Mouse (Mus musculus) cerebellum, postnatal 36 days (tissue): ENCODE measurements at regions not wholly inside any gene's neighbourhood (a gene's known extent, or its start where the extent isn't known, plus 50 kb on each side); places are given as distances from the start of the nearest gene placed in this dataset.
A peak's percentile ranks its signal among the peaks of the same experiment; 100 is the strongest.
"Not testable (repeated sequence)": the region's sequence is repeated elsewhere in the genome, so short reads cannot be mapped to it uniquely, and the experiment has no call there.

ENCODE experiments used
- DNase-seq, 2 experiments: peaks; one replicate each; pipeline ENCODE4 v3.0.0; 2021 to 2022; ENCODE audit warnings: mixed read lengths in 2 of 2

GRCm38 (mm10) chr9:98091105-98091504, 58.1 kb upstream of the Clstn2 start:
- DNase-seq: no peak

GRCm38 (mm10) chr9:98095064-98095790, 62.2 kb upstream of the Clstn2 start:
- DNase-seq: no peak

- peak; percentile 7 to 9 for DNase-seq
Measured at GRCm38 (mm10) chr9:98123390-98123789, 90.4 kb upstream of the Clstn2 start.

DNA sequence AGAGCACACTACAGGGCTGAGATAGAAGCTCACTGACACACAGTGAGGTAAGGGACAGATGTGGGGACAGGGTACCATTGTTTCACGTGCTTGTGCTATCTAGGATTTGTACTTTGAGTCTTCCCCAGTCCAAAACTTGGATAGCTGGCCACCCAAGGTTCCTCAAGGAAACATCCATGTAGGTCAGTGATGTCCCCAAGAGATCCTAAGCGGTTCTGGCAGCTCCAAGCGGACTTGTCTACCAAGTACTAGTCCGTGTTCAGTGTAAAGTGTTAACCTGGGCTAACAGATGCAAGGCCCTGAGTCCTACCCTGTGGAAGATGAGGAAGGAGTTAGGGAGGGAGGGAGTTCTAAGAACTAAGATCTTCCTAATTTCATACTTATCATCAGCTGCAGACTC, 96.6 kb upstream of the Clstn2 start:
- no peak for DNase-seq

- peak; percentile 38 to 57 for DNase-seq
Measured at GRCm38 (mm10) chr9:98130849-98131248, 97.9 kb upstream of the Clstn2 start.

DNA sequence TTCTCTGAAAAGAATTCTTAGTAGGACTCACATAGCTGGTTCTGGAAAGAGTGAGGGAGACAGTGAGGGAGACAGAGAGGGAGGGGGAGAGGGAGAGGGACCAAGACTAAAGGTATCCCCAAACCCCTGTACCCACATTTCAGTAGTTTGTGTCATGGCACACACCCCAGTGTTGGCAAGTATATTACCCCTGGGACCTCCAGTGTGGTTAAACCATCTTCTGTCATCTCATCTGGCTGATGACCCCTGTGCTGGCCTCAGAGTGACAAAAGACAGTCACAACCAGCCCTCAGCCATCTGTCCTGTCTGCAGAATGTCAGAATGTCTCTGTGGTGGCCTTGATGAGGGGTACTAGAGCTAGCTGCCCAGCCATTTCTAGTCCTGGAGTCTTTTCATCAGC, 107.6 kb upstream of the Clstn2 start:
- DNase-seq: no peak

- DNase-seq: no peak
Measured at GRCm38 (mm10) chr9:98142121-98142520, 109.1 kb upstream of the Clstn2 start.

DNA sequence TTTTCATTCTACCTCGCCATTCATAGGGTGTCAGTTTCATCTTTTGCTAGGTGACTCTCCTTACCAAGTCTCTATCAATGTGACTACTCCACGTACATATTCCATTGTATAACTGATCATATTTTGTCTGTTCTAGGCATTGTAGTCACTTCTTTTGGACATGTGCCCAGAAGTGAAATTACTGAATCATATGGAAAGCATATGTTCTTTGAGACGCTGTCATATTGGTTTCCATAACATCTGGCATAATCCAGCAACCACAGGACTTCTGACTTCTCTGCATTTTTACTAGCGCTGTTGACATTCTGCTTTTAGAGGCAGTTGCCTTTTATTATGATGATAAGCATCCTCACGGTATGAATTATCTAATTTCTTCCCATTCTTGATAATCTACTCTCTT, 113.9 kb upstream of the Clstn2 start:
- DNase-seq: no peak

DNA sequence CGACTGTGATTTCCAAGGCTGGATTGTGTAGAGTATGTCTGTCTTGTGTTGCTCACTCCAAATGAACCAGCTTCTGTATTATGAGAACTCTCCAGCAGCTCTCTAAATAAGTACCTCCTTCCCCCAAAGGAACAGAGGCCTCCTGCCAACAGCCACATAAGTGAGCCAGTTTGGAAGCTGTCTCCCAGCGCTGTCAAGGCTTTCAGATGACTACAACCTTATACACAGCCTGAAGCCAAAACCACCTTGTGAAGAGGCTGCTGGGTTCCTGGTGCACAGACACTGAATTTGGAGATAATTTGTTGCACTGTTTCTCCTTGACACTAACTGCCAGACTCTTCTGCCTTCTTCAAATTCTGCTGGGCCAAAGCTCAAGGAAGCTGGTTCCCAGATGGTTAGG, 125.4 kb upstream of the Clstn2 start:
- no peak for DNase-seq

GRCm38 (mm10) chr9:98164489-98164888, 122.7 kb upstream of the Nmnat3 start:
- DNase-seq: no peak

- no peak for DNase-seq
Measured at GRCm38 (mm10) chr9:98174056-98174455, 113.2 kb upstream of the Nmnat3 start.

- DNase-seq: no peak
Measured at GRCm38 (mm10) chr9:98176701-98177380, 110.4 kb upstream of the Nmnat3 start.

GRCm38 (mm10) chr9:98180766-98181165, 106.5 kb upstream of the Nmnat3 start:
- DNase-seq: peak; percentile 56 to 59

DNA sequence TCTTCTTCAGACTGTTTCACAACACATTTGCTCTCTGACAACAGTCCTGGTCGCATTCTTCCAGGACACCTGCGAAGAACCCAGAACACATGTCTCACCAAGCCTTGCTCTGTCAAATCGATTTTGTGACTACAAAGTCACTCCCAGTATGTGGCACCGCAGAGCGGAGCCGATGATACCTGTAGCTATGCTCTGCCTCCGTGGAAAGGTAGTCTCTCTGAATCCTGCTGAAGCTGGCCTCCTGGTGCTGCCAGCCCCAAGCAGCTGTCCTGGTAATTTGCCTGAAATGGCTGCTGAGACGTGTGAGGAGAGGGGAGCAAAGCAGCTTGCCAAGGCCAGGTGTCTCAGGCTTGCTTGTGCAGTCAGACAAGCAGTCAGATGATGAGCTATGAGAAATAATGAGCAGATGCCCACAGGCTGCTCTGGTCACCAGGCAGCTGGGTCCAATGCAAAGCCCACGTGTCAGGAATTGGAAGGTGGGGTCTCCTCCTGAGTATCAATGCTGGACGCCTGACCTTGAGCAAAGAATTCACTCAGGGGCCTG, 100.4 kb upstream of the Nmnat3 start:
- no peak for DNase-seq

- DNase-seq: no peak
Measured at GRCm38 (mm10) chr9:98194356-98194755, 92.9 kb upstream of the Nmnat3 start.

DNA sequence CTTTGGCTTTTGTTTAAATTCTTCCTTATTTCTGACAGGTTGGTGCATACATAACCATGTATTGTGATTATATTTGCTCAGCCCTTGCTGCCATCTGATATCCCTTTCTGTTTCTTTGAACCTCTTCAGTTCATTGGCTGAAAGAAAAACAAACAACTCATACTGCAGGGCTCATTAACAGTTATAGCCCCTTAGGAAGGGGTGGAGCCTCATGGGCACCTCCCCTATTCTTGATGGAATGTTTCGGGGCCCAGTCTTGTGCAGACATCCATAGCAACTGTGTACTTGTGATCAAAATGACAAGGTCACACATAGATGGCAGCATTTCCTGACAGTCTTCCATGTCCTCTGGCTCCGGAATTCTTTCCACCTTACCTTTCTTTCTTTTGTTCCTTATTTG, 68.4 kb upstream of the Nmnat3 start:
- DNase-seq: no peak

DNA sequence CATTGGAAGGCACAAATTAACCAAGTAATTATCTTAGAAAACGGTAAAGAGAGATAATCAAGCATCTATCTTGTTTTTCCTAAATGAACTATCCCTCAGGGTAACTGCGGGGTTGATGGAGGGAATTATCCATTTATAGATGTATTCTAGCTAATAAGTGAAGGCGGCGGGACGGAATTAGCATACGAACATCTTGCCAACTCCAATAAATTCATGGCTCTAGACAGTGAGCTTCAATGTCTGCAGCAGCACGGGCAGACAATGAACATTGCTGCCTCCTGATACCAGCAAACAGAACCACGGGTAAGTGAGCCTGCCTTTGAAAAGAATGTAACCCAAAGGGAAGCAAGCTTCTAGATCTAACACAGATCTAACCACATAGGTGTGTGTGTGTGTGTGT, 66.9 kb upstream of the Nmnat3 start:
- DNase-seq: no peak

GRCm38 (mm10) chr9:98221766-98222165, 65.5 kb upstream of the Nmnat3 start:
- DNase-seq: no peak

- DNase-seq: no peak
Measured at GRCm38 (mm10) chr9:98228226-98228625, 59.0 kb upstream of the Nmnat3 start.

- no peak for DNase-seq
Measured at GRCm38 (mm10) chr9:98228907-98229306, 58.3 kb upstream of the Nmnat3 start.

GRCm38 (mm10) chr9:98234731-98235130, 52.5 kb upstream of the Nmnat3 start:
- not testable (repeated sequence) for DNase-seq
